Mouse (Mus musculus): ENCODE results near the gene Cwc22.

Gene Cwc22

GRCm38 (mm10) chr2:77871146-77871545 lies 75.0 kb downstream of the Cwc22 start:
- DNase-seq = no peak

GRCm38 (mm10) chr2:77869729-77870280 lies 76.4 kb downstream of the Cwc22 start:
- no peak for DNase-seq

GRCm38 (mm10) chr2:77863934-77864333 lies 82.2 kb downstream of the Cwc22 start:
- no peak for DNase-seq

GRCm38 (mm10) chr2:77863522-77863921 lies 82.7 kb downstream of the Cwc22 start:
- DNase-seq = no peak

- no peak for DNase-seq
Observed at GRCm38 (mm10) chr2:77841464-77841863, 104.7 kb downstream of the Cwc22 start.

GRCm38 (mm10) chr2:77839587-77839986 lies 106.6 kb downstream of the Cwc22 start:
- DNase-seq = no peak

GRCm38 (mm10) chr2:77838688-77839087 lies 107.5 kb downstream of the Cwc22 start:
- DNase-seq = no peak

- no peak for DNase-seq
Observed at GRCm38 (mm10) chr2:77835781-77836180, 110.4 kb downstream of the Cwc22 start.
